Mouse (Mus musculus): ENCODE data around the gene Cideb. TPM values are rescaled to one million over a fixed set of nuclear protein-coding genes. Genes with fewer than 3 reads are reported as not detected.

The Cideb gene
- total RNA-seq (2021), result not detected
- long read RNA-seq, experiment 1, partial matches to known transcripts, result 0 of 1 reads
- long read RNA-seq, experiment 1, other reads (novel, unspliced or antisense), result 1 of 1 reads
- long read RNA-seq, experiment 2, result 0 reads

- DNase-seq, result no peak
- intact Hi-C loops (cut with DNase I; ENCODE audit: low total_unique reads), result no loop called here
Measured at GRCm38 (mm10) chr14:55758363-55758784, at the start of gene Cideb. TSS of gene Cideb (minus strand) at chr14:55758458.

- no peak for DNase-seq
- intact Hi-C loops (cut with DNase I; ENCODE audit: low total_unique reads), result no loop called here
Measured at GRCm38 (mm10) chr14:55795380-55796163, 37.3 kb upstream of the Cideb start.

DNA sequence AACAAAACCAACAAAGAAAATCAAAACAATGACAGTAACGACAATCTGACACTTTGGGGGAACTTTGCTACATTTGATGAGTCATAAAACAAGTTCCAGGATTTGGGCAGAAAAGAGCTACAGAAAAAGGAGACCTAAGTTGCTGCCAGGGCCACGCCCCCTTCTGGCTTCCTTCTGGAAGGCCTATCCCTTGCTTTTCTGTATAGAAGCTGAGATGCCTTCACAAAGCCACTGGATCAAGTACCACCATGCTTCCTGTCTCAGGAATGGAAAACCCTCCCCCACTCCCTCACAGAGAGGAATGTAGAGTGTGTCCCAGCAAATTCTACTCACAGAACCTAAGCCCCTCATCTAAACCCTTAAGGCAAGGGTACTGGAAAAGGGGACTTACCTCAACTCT is 35.7 kb upstream of the Cideb start:
- intact Hi-C loops (cut with DNase I; ENCODE audit: low total_unique reads), result no loop called here
- DNase-seq, result no peak

GRCm38 (mm10) chr14:55793461-55793860 is 35.2 kb upstream of the Cideb start:
- DNase-seq, result no peak
- intact Hi-C loops (cut with DNase I; ENCODE audit: low total_unique reads), result no loop called here

- no peak for DNase-seq
- intact Hi-C loops (cut with DNase I; ENCODE audit: low total_unique reads), result no loop called here
Measured at GRCm38 (mm10) chr14:55788256-55789050, 30.2 kb upstream of the Cideb start, which contains the start of gene Ripk3. TSS of gene Ripk3 (minus strand) at chr14:55788865.

DNA sequence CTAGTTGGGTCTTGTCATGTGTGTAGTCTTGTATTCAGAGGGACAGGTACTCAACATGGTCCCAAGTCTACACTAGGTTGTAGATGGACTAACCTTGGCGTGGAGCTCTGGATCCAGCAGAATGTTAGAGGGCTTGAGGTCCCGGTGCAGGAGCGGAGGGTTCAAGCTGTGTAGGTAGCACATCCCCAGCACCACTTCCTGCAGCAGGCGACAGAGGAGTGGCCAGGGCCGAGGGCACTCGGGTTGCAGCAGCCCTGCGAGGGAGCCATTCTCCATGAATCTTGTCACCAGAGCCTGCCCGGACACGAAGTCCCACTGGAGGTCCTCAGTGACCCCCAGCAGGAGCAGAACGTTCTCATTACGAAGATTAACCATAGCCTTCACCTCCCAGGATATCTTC is 29.5 kb upstream of the Cideb start:
- intact Hi-C loops (cut with DNase I; ENCODE audit: low total_unique reads), result no loop called here
- no peak for DNase-seq

DNA sequence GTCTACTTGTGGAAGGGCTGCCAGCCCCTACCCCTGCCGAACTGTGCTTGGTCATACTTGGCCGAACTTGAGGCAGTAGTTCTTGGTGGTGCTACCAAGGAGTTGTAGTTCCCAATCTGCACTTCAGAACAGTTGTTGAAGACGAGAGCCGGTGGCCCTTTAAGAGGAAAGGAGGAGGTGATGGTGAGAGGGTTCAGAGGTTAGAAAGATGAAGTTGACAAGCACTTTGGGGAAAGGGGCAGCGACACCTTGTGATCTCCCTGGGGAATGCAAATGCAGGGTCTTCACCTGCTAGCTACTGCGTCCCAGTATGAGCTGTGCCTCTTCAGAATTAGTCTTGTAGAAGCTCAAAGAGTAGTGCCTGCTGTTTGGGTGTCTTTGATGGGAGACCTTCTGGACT is 26.9 kb upstream of the Cideb start:
- intact Hi-C loops (cut with DNase I; ENCODE audit: low total_unique reads), result no loop called here
- DNase-seq, result no peak

DNA sequence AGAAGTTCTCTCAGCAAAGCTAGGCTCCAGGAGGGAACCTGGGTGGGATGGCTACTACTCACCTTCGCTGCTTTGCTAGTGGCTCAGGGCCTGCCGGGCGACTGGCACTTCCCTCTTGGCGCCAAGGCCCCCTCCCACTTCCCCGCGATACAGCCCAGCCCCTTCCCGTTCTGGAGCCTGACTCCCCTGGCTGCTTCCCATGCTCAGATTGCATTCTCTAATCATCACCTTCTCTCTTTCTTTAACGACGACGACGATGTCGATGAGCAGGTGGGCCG is 25.6 kb upstream of the Cideb start, which contains the start of gene Adcy4:
Gene Adcy4, minus strand, starts transcription at position 138 of the 278 bp plus-strand sequence.
- intact Hi-C loops (cut with DNase I; ENCODE audit: low total_unique reads), result no loop called here
- no peak for DNase-seq

- intact Hi-C loops (cut with DNase I; ENCODE audit: low total_unique reads), result no loop called here
- DNase-seq, result no peak
Measured at GRCm38 (mm10) chr14:55783171-55783957, 25.1 kb upstream of the Cideb start.

- intact Hi-C loops (cut with DNase I; ENCODE audit: low total_unique reads), result no loop called here
- no peak for DNase-seq
Measured at GRCm38 (mm10) chr14:55782361-55782960, 24.2 kb upstream of the Cideb start.

DNA sequence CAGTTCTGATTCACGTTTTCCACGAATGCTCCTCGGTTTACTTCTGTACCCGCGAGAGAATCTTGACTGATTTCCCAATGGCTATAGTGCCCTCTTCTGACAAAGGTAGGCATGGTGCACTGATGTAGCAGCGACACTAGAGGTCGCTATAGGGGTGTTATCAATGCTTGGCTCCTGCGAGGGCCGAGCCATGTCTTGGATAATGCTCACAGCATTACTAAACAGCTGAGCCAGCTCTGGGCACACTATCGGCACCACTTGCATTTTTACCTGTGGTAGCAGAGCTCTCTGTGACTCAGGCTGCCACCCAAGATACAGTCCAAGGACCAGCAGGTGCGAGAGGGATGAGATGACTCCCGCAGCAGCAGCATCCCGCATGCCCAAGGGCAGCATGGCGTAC is 23.1 kb upstream of the Cideb start:
- intact Hi-C loops (cut with DNase I; ENCODE audit: low total_unique reads), result no loop called here

DNA sequence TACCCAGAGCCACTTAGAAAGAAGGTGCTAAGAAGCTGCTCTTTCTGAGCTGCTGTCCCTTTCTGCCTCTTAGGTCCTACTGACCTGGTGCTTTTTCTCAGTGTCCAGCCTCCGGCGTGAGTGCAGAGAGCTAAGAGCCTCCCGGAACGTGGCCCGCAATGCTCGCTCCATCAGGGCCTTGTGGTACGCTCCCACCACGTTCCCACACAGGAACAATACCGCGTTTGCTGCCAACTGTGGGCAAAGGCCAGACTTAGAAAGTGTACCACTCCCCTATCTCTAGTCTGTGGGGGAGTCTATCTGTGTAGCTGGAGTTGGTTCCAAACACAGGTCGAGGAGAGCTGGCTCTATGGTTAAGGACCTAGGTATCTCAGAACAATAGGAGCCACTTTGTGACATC is 22.5 kb upstream of the Cideb start:
- intact Hi-C loops (cut with DNase I; ENCODE audit: low total_unique reads), result no loop called here
- DNase-seq, result no peak

More for the DNA sequence above, 23.1 kb upstream of the Cideb start:
- DNase-seq, result peak; percentile 58

GRCm38 (mm10) chr14:55779656-55780055 is 21.4 kb upstream of the Cideb start:
- DNase-seq, result no peak
- intact Hi-C loops (cut with DNase I; ENCODE audit: low total_unique reads), result no loop called here

DNA sequence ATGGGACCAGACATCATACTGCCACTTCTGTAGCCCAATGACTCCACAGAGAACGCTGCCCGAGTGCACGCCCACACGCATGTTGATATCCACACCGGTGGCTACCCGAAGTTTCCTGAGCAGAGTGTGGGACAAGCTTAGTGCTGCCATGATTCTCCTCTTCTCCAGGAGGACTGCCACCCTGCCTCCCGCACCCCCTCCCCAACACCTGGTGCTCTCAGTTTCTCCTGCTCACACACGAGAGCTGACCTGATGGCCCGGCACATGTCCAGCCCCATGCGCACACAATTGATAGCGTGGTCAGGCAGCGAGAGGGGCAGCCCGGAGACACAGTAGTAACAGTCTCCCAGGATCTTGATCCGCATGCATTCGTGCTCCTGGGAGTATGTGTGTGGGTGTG is 20.4 kb upstream of the Cideb start:
- intact Hi-C loops (cut with DNase I; ENCODE audit: low total_unique reads), result no loop called here
- no peak for DNase-seq

GRCm38 (mm10) chr14:55777806-55778205 is 19.5 kb upstream of the Cideb start:
- intact Hi-C loops (cut with DNase I; ENCODE audit: low total_unique reads), result no loop called here
- DNase-seq, result no peak

- intact Hi-C loops (cut with DNase I; ENCODE audit: low total_unique reads), result no loop called here
- no peak for DNase-seq
Measured at GRCm38 (mm10) chr14:55777176-55777575, 18.9 kb upstream of the Cideb start.

DNA sequence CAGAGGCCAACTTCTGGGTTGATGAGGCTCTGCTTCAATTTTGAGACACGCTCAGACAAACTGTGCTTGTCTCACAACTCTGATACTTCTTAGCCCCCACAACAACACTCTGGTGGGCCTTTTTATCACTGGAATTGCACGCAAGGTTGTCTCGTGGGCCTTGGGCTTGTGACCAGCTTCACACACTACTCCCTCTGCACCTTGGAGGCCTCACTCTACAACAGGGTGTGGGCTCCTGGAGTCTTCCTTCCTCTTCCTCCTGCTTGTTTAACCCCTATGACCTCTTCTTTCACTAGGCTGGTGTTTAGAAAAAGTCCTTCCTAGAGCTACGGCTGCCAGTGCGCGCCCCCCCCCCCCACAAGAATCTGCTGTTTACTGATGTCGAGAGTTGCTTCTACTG is 18.5 kb upstream of the Cideb start:
- intact Hi-C loops (cut with DNase I; ENCODE audit: low total_unique reads), result no loop called here
- no peak for DNase-seq

- intact Hi-C loops (cut with DNase I; ENCODE audit: low total_unique reads), result no loop called here
- no peak for DNase-seq
Measured at GRCm38 (mm10) chr14:55769087-55769703, 10.9 kb upstream of the Cideb start.

DNA sequence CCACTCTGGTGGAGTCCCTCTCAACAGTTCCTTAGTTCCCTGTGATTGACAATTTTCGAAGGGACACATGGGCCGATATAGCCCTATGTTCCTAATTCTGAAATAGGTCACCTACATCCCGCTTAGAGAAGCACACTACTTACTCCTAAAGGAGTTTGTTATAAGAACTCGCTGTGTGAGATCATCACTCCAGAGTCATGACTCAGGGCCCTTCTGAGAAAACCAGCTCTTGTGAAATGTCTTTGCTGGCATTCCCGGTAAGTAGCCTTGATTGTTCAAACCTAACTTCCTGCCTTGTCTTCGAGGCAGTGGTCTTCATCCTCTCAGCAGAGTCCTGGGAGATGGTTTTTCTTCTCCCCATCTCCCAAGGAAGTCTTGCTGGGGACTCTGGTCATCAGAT is 10.3 kb upstream of the Cideb start:
- DNase-seq, result no peak
- intact Hi-C loops (cut with DNase I; ENCODE audit: low total_unique reads), result no loop called here
